Mouse (Mus musculus): Measurements from ENCODE around the gene Smoc2. TPM values are rescaled to one million over a fixed set of nuclear protein-coding genes. Genes with fewer than 3 reads are reported as not detected.

Smoc2 gene
- polyA plus RNA-seq, 1 experiment from 2014 or later: 122 TPM

DNA sequence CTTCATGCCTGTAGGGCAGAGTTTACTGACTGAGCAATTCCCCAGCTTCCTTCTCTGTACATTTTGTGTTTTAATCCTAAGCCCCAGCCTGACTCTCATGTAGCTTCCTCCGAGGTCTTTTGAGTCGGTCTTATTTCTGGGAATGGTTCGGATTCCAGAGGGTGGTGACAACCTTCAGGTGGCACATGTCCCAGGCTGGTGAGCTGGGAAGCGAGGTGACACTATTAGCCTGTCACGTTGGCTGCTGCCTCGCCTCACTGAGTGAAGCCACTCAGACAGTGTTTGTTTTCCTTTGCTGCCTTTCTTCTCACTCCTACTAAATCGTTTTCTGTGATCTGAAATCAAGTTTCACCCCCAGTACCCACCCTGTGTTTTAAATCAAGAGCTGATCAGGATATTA is 102.2 kb downstream of the Smoc2 start:
- Histone ChIP-seq H3K4me3 (ENCODE audit: low read length) (no peak overlapping the region), H3K4me2 (ENCODE audit: low read depth, low read length) (no peak overlapping the region), H3K27ac (ENCODE audit: low read length) (no peak overlapping the region), H3K27me3 (replicated peaks; ENCODE audit: control insufficient read depth, insufficient read depth, low read length) (no peaks in the 10 kb centered on the region), H3K36me3 (ENCODE audit: control insufficient read depth, insufficient read depth, low read length) (no peaks in the 10 kb centered on the region), H3K9ac (ENCODE audit: low read depth, low read length) (no peak overlapping the region), H3K9me3 (ENCODE audit: control insufficient read depth, low read length) (no peaks in the 10 kb centered on the region), H3K4me1 (ENCODE audit: control insufficient read depth, insufficient read depth, low read length) (0 out of 2 replicates have a peak, but pooled peaks cover 4% of the 10 kb centered on the region)
- ATAC-seq: no peak
- 52% methylated on average over 7 of the region's 7 CpGs for WGBS

GRCm38 (mm10) chr17:14383981-14384380 is 104.7 kb downstream of the Smoc2 start:
- Histone ChIP-seq H3K27ac (ENCODE audit: low read length) (no peak overlapping the region), H3K27me3 (replicated peaks; ENCODE audit: control insufficient read depth, insufficient read depth, low read length) (no peaks in the 10 kb centered on the region), H3K4me1 (ENCODE audit: control insufficient read depth, insufficient read depth, low read length) (no peaks in the 10 kb centered on the region), H3K4me3 (ENCODE audit: low read length) (no peak overlapping the region), H3K9me3 (ENCODE audit: control insufficient read depth, low read length) (no peaks in the 10 kb centered on the region), H3K9ac (ENCODE audit: low read depth, low read length) (no peak overlapping the region), H3K36me3 (ENCODE audit: control insufficient read depth, insufficient read depth, low read length) (no peaks in the 10 kb centered on the region), H3K4me2 (ENCODE audit: low read depth, low read length) (no peak overlapping the region)
- ATAC-seq: no peak
- WGBS: 76% methylated on average over 4 of the region's 4 CpGs

GRCm38 (mm10) chr17:14384980-14385379 is 105.7 kb downstream of the Smoc2 start:
- Histone ChIP-seq H3K27ac (ENCODE audit: low read length) (no peak overlapping the region), H3K4me1 (ENCODE audit: control insufficient read depth, insufficient read depth, low read length) (no peaks in the 10 kb centered on the region), H3K27me3 (replicated peaks; ENCODE audit: control insufficient read depth, insufficient read depth, low read length) (no peaks in the 10 kb centered on the region), H3K36me3 (ENCODE audit: control insufficient read depth, insufficient read depth, low read length) (no peaks in the 10 kb centered on the region), H3K4me2 (ENCODE audit: low read depth, low read length) (no peak overlapping the region), H3K4me3 (ENCODE audit: low read length) (no peak overlapping the region), H3K9me3 (ENCODE audit: control insufficient read depth, low read length) (no peaks in the 10 kb centered on the region), H3K9ac (ENCODE audit: low read depth, low read length) (no peak overlapping the region)
- 74% methylated on average over 6 of the region's 6 CpGs for WGBS
- no peak for ATAC-seq

DNA sequence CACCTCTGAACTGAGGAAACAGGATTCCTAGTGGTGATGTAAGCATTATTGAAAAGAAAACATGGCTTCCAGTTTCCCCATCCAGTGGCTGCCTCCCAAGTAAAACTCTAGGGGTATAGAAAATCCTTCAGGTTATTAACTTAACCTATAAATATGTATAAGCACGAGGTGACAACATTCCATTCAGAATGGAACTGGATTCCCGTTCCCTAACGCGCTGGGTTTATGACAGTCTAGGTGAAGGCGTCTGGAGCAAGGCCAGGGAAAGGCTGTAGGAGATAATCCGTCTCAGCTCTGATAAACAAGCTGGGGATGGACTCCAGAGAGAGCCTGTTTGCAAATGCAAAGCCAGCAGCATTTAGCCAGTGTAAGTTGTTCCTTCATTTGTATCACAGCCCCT is 108.0 kb downstream of the Smoc2 start:
- no peaks in the 10 kb centered on the region for H3K9me3 ChIP-seq (ENCODE audit: control insufficient read depth, low read length)
- no peak for ATAC-seq
- WGBS: 34% methylated on average over 6 of the region's 6 CpGs

DNA sequence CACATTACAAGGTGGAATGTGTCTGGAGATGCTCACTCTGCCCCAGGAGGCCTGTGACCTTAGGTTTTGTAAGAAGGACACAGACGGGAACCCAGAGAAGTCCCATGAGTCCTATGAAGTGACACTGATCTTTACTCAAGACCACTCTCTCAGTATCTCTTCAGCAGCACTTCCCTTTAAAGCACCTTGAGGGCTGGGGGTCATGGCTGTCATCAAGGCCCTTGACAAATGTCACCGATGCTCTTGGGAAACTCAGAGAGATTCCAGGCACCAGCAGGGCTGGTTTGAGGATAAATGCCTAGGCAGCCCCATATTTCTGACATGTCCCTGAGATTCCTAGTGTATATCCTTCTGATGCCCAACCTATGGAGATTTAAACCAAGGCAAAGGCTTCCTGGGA is 113.1 kb downstream of the Smoc2 start:
- Histone ChIP-seq H3K4me1 (ENCODE audit: control insufficient read depth, insufficient read depth, low read length) (0 out of 2 replicates have a peak, but pooled peaks cover 4% of the 10 kb centered on the region), H3K27ac (ENCODE audit: low read length) (no peak overlapping the region), H3K27me3 (replicated peaks; ENCODE audit: control insufficient read depth, insufficient read depth, low read length) (no peaks in the 10 kb centered on the region), H3K36me3 (ENCODE audit: control insufficient read depth, insufficient read depth, low read length) (no peaks in the 10 kb centered on the region), H3K9me3 (ENCODE audit: control insufficient read depth, low read length) (no peaks in the 10 kb centered on the region), H3K4me2 (ENCODE audit: low read depth, low read length) (no peak overlapping the region), H3K9ac (ENCODE audit: low read depth, low read length) (no peak overlapping the region), H3K4me3 (ENCODE audit: low read length) (no peak overlapping the region)
- WGBS: 56% methylated on average over 2 of the region's 2 CpGs
- ATAC-seq: no peak

More for the DNA sequence above, 108.0 kb downstream of the Smoc2 start:
- H3K9ac ChIP-seq (ENCODE audit: low read depth, low read length): no peak overlapping the region
- no peak overlapping the region for H3K27ac ChIP-seq (ENCODE audit: low read length)
- H3K36me3 ChIP-seq (ENCODE audit: control insufficient read depth, insufficient read depth, low read length): no peaks in the 10 kb centered on the region
- no peak overlapping the region for H3K4me2 ChIP-seq (ENCODE audit: low read depth, low read length)
- H3K27me3 ChIP-seq (replicated peaks; ENCODE audit: control insufficient read depth, insufficient read depth, low read length): no peaks in the 10 kb centered on the region
- H3K4me1 ChIP-seq (ENCODE audit: control insufficient read depth, insufficient read depth, low read length): 0 out of 2 replicates have a peak, but pooled peaks cover 4% of the 10 kb centered on the region
- no peak overlapping the region for H3K4me3 ChIP-seq (ENCODE audit: low read length)

GRCm38 (mm10) chr17:14394861-14395260 is 115.6 kb downstream of the Smoc2 start:
- Histone ChIP-seq H3K27me3 (replicated peaks; ENCODE audit: control insufficient read depth, insufficient read depth, low read length) (no peaks in the 10 kb centered on the region), H3K27ac (ENCODE audit: low read length) (no peak overlapping the region), H3K4me1 (ENCODE audit: control insufficient read depth, insufficient read depth, low read length) (0 out of 2 replicates have a peak, but pooled peaks cover 4% of the 10 kb centered on the region), H3K9me3 (ENCODE audit: control insufficient read depth, low read length) (no peaks in the 10 kb centered on the region), H3K9ac (ENCODE audit: low read depth, low read length) (no peak overlapping the region), H3K36me3 (ENCODE audit: control insufficient read depth, insufficient read depth, low read length) (no peaks in the 10 kb centered on the region), H3K4me3 (ENCODE audit: low read length) (no peak overlapping the region), H3K4me2 (ENCODE audit: low read depth, low read length) (no peak overlapping the region)
- WGBS: 64% methylated on average over 5 of the region's 5 CpGs
- no peak for ATAC-seq

- Histone ChIP-seq H3K27me3 (replicated peaks; ENCODE audit: control insufficient read depth, insufficient read depth, low read length) (no peaks in the 10 kb centered on the region), H3K4me2 (ENCODE audit: low read depth, low read length) (no peak overlapping the region), H3K4me3 (ENCODE audit: low read length) (no peak overlapping the region), H3K36me3 (ENCODE audit: control insufficient read depth, insufficient read depth, low read length) (no peaks in the 10 kb centered on the region), H3K9me3 (ENCODE audit: control insufficient read depth, low read length) (no peaks in the 10 kb centered on the region), H3K4me1 (ENCODE audit: control insufficient read depth, insufficient read depth, low read length) (no peaks in the 10 kb centered on the region), H3K9ac (ENCODE audit: low read depth, low read length) (no peak overlapping the region), H3K27ac (ENCODE audit: low read length) (no peak overlapping the region)
- 47% methylated on average over 5 of the region's 5 CpGs for WGBS
- ATAC-seq: peak; percentile 85
Measured at GRCm38 (mm10) chr17:14397456-14397855, 118.2 kb downstream of the Smoc2 start.

GRCm38 (mm10) chr17:14398650-14399424 is 119.5 kb downstream of the Smoc2 start:
- Histone ChIP-seq H3K4me2 (ENCODE audit: low read depth, low read length) (no peak overlapping the region), H3K4me1 (ENCODE audit: control insufficient read depth, insufficient read depth, low read length) (no peaks in the 10 kb centered on the region), H3K27me3 (replicated peaks; ENCODE audit: control insufficient read depth, insufficient read depth, low read length) (no peaks in the 10 kb centered on the region), H3K9ac (ENCODE audit: low read depth, low read length) (no peak overlapping the region), H3K36me3 (ENCODE audit: control insufficient read depth, insufficient read depth, low read length) (no peaks in the 10 kb centered on the region), H3K27ac (ENCODE audit: low read length) (no peak overlapping the region), H3K9me3 (ENCODE audit: control insufficient read depth, low read length) (no peaks in the 10 kb centered on the region), H3K4me3 (ENCODE audit: low read length) (no peak overlapping the region)
- ATAC-seq: no peak
- 80% methylated on average over 8 of the region's 8 CpGs for WGBS

GRCm38 (mm10) chr17:14400960-14401359 is 121.7 kb downstream of the Smoc2 start:
- WGBS: 67% methylated on average over 5 of the region's 5 CpGs
- Histone ChIP-seq H3K4me2 (ENCODE audit: low read depth, low read length) (no peak overlapping the region), H3K36me3 (ENCODE audit: control insufficient read depth, insufficient read depth, low read length) (no peaks in the 10 kb centered on the region), H3K9ac (ENCODE audit: low read depth, low read length) (no peak overlapping the region), H3K4me1 (ENCODE audit: control insufficient read depth, insufficient read depth, low read length) (no peaks in the 10 kb centered on the region), H3K27ac (ENCODE audit: low read length) (no peak overlapping the region), H3K9me3 (ENCODE audit: control insufficient read depth, low read length) (no peaks in the 10 kb centered on the region), H3K4me3 (ENCODE audit: low read length) (no peak overlapping the region), H3K27me3 (replicated peaks; ENCODE audit: control insufficient read depth, insufficient read depth, low read length) (no peaks in the 10 kb centered on the region)
- ATAC-seq: no peak

DNA sequence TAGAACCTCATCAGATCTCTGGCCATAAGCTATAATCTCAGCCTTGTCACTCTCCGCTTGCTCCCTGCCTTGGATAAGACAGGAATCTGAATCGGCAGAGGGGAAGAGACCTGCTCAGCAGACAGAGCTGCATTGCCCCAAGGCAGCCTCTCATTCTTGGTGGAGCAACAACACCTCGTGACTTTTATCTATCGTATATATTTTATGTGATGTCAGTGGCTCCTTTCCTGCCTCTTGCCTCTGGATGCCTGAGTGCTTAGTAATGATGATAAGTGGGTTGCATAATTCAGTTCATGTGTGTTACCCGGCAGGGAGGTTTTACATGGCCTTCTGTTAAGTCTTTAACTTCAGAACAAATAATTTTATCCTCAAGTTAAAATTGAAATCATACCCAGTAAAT is 128.6 kb downstream of the Smoc2 start:
- Histone ChIP-seq H3K4me3 (ENCODE audit: low read length) (no peak overlapping the region), H3K4me1 (ENCODE audit: control insufficient read depth, insufficient read depth, low read length) (no peaks in the 10 kb centered on the region), H3K27me3 (replicated peaks; ENCODE audit: control insufficient read depth, insufficient read depth, low read length) (no peaks in the 10 kb centered on the region), H3K36me3 (ENCODE audit: control insufficient read depth, insufficient read depth, low read length) (no peaks in the 10 kb centered on the region), H3K27ac (ENCODE audit: low read length) (no peak overlapping the region), H3K9ac (ENCODE audit: low read depth, low read length) (no peak overlapping the region), H3K9me3 (ENCODE audit: control insufficient read depth, low read length) (no peaks in the 10 kb centered on the region), H3K4me2 (ENCODE audit: low read depth, low read length) (no peak overlapping the region)
- WGBS: 49% methylated on average over 5 of the region's 5 CpGs
- peak; percentile 44; the same call in 1 of the 2 replicates for ATAC-seq
